Mouse (Mus musculus): ENCODE measurements around the gene Duox1. TPM values are rescaled to one million over a fixed set of nuclear protein-coding genes. Genes with fewer than 3 reads are reported as not detected.

Duox1 gene
- polyA plus RNA-seq, 1 experiment from 2014 or later = 0.12 TPM

DNA sequence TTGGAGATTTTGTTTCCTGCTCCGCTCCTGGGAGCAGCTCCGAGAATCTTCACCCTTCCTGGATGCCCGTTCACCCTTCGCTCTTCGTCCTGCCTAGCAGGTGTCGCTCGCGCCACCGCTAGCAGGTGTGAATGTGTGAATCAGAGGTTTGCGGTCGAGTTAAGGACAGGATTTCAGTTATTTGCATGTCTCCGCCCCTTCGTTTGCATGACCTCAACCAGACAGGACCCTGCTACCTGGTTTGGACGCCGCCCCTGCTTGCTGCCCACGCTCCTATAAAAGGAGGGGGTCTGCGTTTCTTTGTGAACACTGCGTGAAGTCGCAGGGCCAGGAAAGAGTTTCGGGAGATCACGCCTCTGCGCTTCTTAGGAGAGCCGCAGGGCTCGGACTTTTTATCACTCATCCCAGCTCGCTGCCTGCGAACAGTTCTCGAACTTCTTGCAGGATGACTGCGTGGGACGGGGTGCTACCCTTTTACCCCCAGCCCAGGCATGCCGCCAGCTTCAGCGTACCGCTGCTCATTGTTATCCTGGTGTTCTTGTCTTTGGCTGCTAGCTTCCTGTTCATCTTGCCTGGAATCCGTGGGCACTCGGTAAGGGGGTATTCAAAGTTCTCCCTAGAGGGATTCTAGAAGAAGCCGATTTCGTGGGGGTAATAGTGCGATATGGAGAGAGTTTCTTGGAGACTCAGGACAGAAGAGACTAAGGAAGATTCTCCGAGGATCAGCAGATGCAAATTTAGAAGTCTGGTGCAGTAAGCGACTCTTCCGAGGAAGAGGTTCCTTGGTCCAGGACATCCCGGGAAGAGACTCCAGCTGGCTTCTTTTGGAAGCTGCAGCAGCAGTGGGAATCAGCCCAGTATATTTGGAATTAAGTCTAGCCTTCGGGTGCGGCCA is 16.6 kb upstream of the Duox1 start, which contains the start of gene Duoxa2:
TSS of gene Duoxa2 (plus strand) at position 305 of the 895 bp plus-strand sequence.
- H3K36me3 ChIP-seq (replicated peaks; ENCODE audit: control insufficient read depth, insufficient read depth) = no peaks in the 10 kb centered on the region

DNA sequence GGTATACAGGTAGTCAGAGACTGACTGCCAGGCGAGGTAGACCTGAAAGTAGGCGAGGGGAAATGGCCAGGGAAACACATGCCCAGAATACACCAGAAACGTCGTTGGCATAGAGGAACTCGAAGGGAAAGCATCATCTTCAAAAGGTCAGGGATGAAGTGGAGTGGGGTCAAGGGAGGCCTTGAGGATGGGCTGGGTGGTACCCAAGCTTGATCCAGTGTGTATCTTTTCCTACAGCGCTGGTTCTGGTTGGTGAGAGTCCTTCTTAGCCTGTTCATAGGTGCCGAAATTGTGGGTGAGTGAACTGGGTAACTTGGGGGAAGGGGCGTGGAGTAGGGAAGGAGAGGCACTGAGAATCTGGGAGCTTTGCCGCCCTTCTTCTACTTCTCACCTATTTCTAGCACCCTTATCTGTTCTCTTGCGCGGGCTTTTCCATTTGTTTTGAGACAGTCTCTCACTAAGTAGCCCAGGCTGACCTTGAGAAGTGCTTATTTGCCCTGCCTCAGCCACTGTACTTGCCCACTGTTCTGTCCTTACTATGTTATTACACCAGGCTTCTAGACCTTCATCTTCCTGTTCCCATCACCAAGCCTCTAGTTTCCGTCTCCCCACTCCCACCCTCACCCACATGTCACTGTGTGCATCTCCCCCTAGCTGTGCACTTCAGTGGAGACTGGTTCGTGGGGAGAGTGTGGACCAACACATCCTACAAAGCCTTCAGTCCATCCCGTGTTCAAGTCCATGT is 15.4 kb upstream of the Duox1 start:
- no peak for ATAC-seq (ENCODE audit: low FRiP score)
- H3K4me2 ChIP-seq (replicated peaks) = no peak overlapping the region
- 10% methylated on average over 14 of the region's 14 CpGs for WGBS

More for the DNA sequence above, 16.6 kb upstream of the Duox1 start, which contains the start of gene Duoxa2:
- 1% methylated on average over 43 of the region's 43 CpGs for WGBS
- H3K27ac ChIP-seq = no peak within 1 kb of the TSS
- H3K4me1 ChIP-seq (replicated peaks; ENCODE audit: control insufficient read depth, insufficient read depth, low read length) = peaks cover 33% of the 10 kb centered on the region
- ATAC-seq (ENCODE audit: low FRiP score) (no peak), DNase-seq (ENCODE audit: low spot score) (no peak)
- H3K4me3 ChIP-seq (replicated peaks; ENCODE audit: low read length) = peak within 1 kb of the TSS; percentile 22
- H3K4me2 ChIP-seq (replicated peaks) = peak within 1 kb of the TSS; percentile 46
- H3K9me3 ChIP-seq (ENCODE audit: control insufficient read depth, low read length) = no peaks in the 10 kb centered on the region
- peaks cover 94% of the 10 kb centered on the region for H3K27me3 ChIP-seq (ENCODE audit: control insufficient read depth, insufficient read depth, low read length)
- no peak within 1 kb of the TSS for H3K9ac ChIP-seq

DNA sequence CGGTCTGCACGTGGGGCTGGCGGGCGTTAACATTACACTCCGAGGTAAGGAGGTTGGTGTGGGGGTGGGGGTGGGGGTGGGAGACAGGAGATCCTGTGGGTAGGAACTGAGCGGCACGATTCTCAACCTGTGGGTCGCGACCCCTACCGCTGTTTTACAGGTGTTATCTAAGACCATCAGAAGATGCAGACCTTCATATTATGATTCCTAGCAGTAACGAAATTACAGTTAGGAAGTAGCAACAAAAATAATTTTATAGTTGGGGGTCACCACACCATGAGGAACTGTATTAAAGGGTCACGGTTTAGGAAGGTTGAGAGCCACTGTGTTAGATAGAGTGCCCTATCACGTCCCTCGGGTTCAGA is 14.8 kb upstream of the Duox1 start:
- no peaks in the 10 kb centered on the region for H3K9me3 ChIP-seq (ENCODE audit: control insufficient read depth, low read length)
- H3K4me3 ChIP-seq (replicated peaks; ENCODE audit: low read length) = peak overlapping the region; percentile 42
- peaks cover 89% of the 10 kb centered on the region for H3K27me3 ChIP-seq (ENCODE audit: control insufficient read depth, insufficient read depth, low read length)
- H3K36me3 ChIP-seq (replicated peaks; ENCODE audit: control insufficient read depth, insufficient read depth) = no peaks in the 10 kb centered on the region
- H3K4me2 ChIP-seq (replicated peaks) = peak overlapping the region; percentile 89
- no peak overlapping the region for H3K27ac ChIP-seq
- H3K9ac ChIP-seq = no peak overlapping the region
- peaks cover 33% of the 10 kb centered on the region for H3K4me1 ChIP-seq (replicated peaks; ENCODE audit: control insufficient read depth, insufficient read depth, low read length)
- ATAC-seq (ENCODE audit: low FRiP score) (no peak), DNase-seq (ENCODE audit: low spot score) (no peak)
- 4% methylated on average over 14 of the region's 14 CpGs for WGBS

More for the DNA sequence above, 15.4 kb upstream of the Duox1 start:
- no peak for DNase-seq (ENCODE audit: low spot score)
- H3K27me3 ChIP-seq (ENCODE audit: control insufficient read depth, insufficient read depth, low read length) = peaks cover 93% of the 10 kb centered on the region
- H3K9ac ChIP-seq = no peak overlapping the region
- no peaks in the 10 kb centered on the region for H3K9me3 ChIP-seq (ENCODE audit: control insufficient read depth, low read length)
- H3K27ac ChIP-seq = no peak overlapping the region
- no peaks in the 10 kb centered on the region for H3K36me3 ChIP-seq (replicated peaks; ENCODE audit: control insufficient read depth, insufficient read depth)
- peaks cover 33% of the 10 kb centered on the region for H3K4me1 ChIP-seq (replicated peaks; ENCODE audit: control insufficient read depth, insufficient read depth, low read length)
- H3K4me3 ChIP-seq (replicated peaks; ENCODE audit: low read length) = no peak overlapping the region

DNA sequence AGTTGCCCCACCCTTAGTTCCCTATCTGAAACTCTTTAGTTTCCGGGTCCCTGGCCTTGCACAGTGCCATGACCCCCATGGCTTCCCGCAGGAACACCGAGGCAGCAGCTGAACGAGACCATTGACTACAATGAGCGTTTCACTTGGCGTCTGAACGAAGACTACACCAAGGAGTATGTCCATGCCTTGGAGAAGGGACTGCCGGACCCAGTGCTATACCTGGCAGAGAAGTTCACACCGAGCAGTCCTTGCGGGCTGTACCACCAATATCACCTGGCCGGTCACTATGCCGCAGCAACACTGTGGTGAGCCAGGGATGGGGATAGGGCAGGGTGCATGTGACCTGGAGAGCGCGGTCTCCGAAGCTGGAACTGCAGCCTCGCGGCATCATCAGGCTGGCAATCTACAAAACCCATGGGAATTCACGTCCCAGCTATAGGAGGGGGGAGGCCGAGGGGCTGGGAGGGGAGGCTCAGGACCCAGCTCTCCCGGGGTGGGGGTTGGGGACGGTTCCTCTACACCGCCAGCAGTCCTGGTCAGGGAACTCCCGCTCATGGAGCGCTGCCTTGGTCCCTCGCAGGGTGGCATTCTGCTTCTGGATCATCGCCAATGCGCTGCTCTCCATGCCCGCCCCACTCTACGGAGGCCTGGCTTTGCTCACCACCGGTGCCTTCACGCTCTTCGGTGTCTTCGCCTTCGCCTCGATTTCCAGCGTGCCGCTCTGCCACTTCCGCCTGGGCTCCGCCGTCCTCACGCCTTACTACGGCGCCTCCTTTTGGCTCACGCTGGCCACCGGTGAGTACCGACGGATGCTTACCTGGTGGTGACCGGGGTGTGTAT is 14.2 kb upstream of the Duox1 start:
- H3K4me3 ChIP-seq (replicated peaks; ENCODE audit: low read length) = peak overlapping the region; percentile 42
- H3K36me3 ChIP-seq (replicated peaks; ENCODE audit: control insufficient read depth, insufficient read depth) = no peaks in the 10 kb centered on the region
- H3K4me1 ChIP-seq (replicated peaks; ENCODE audit: control insufficient read depth, insufficient read depth, low read length) = peaks cover 33% of the 10 kb centered on the region
- DNase-seq (ENCODE audit: low spot score) = peak; percentile 46
- peak; percentile 46 for ATAC-seq (ENCODE audit: low FRiP score)
- H3K27me3 ChIP-seq (ENCODE audit: control insufficient read depth, insufficient read depth, low read length) = peaks cover 91% of the 10 kb centered on the region
- WGBS = under 1% methylated on average over 48 of the region's 48 CpGs
- no peaks in the 10 kb centered on the region for H3K9me3 ChIP-seq (ENCODE audit: control insufficient read depth, low read length)
- H3K4me2 ChIP-seq (replicated peaks) = peak overlapping the region; percentile 89
- H3K27ac ChIP-seq = no peak overlapping the region
- peak overlapping the region; percentile 47 for H3K9ac ChIP-seq

DNA sequence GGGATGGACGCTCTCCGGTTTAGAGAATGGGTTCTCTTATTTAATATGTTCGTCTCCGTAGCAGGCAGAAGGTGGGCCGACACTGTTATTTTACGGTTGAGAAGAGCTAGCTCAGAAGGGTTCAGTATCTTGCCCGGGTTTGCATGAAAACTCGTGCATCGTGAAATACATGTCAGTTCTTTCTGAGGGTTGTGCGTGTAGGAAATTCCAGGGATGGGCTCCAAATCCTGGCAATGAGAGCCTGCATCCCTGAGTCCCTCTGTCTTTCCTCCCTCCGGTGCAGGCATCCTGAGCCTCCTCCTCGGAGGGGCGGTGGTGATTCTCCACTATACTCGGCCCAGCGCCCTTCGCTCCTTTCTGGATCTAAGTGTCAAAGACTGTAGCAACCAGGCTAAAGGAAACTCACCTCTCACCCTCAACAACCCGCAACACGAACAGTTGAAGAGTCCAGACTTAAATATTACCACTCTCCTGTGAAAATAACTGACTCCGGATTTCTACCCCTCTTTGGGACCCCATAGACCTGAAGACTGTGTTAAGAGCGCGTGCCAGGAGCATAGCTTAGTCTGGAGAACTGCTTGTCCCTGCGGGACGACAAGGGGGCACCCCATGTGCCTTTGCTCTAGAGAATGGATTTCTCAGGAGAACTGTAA is 13.4 kb upstream of the Duox1 start:
- 6% methylated on average over 23 of the region's 23 CpGs for WGBS
- H3K9me3 ChIP-seq (ENCODE audit: control insufficient read depth, low read length) = no peaks in the 10 kb centered on the region
- ATAC-seq (ENCODE audit: low FRiP score) (no peak), DNase-seq (ENCODE audit: low spot score) (no peak)
- H3K27ac ChIP-seq = no peak overlapping the region
- peak overlapping the region; percentile 89 for H3K4me2 ChIP-seq (replicated peaks)
- peaks cover 33% of the 10 kb centered on the region for H3K4me1 ChIP-seq (replicated peaks; ENCODE audit: control insufficient read depth, insufficient read depth, low read length)
- H3K9ac ChIP-seq = peak overlapping the region; percentile 47
- H3K4me3 ChIP-seq (replicated peaks; ENCODE audit: low read length) = peak overlapping the region; percentile 42
- H3K27me3 ChIP-seq (ENCODE audit: control insufficient read depth, insufficient read depth, low read length) = peaks cover 88% of the 10 kb centered on the region
- H3K36me3 ChIP-seq (replicated peaks; ENCODE audit: control insufficient read depth, insufficient read depth) = no peaks in the 10 kb centered on the region

DNA sequence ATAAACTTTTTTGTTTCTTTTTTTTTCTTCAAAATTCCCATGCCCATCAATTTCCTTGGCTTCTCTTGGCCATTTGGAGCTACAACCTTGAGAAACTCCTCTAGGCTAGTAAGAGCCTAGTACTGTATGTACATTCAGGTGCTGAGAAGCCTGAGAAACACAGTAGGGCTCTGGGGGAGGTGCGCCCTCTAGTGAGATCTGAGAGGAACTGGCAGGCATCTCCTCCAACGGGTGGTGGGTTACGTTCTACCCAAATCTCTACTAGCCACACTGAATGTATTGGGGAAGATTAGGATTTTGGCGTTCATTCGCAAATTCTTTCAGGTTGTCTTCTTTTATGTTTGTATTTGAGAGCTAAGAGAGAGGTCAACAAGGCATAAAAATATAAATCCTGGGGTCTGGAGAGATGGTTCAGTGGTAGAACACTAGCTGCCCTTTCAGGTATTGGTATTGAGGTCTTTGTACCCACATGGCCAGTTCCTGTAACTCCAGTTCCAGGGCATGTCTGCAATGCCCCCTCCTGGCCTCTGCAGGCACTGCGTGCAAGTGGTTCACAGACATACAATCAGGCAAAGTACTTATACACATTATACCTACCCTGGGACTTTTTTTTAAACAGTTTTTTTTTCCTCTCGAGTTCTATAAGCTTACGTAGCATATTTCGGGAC is 12.8 kb upstream of the Duox1 start:
- WGBS = 13% methylated on average over 9 of the region's 9 CpGs
- Histone ChIP-seq H3K9ac (no peak overlapping the region), H3K36me3 (replicated peaks; ENCODE audit: control insufficient read depth, insufficient read depth) (no peaks in the 10 kb centered on the region), H3K27ac (no peak overlapping the region), H3K9me3 (ENCODE audit: control insufficient read depth, low read length) (no peaks in the 10 kb centered on the region), H3K4me3 (replicated peaks; ENCODE audit: low read length) (no peak overlapping the region), H3K4me1 (replicated peaks; ENCODE audit: control insufficient read depth, insufficient read depth, low read length) (peaks cover 27% of the 10 kb centered on the region), H3K4me2 (replicated peaks) (peak overlapping the region; percentile 89), H3K27me3 (ENCODE audit: control insufficient read depth, insufficient read depth, low read length) (peaks cover 81% of the 10 kb centered on the region)
- ATAC-seq (ENCODE audit: low FRiP score) (peak; percentile 59; the same call in 1 of the 2 replicates), DNase-seq (ENCODE audit: low spot score) (peak; percentile 80)

DNA sequence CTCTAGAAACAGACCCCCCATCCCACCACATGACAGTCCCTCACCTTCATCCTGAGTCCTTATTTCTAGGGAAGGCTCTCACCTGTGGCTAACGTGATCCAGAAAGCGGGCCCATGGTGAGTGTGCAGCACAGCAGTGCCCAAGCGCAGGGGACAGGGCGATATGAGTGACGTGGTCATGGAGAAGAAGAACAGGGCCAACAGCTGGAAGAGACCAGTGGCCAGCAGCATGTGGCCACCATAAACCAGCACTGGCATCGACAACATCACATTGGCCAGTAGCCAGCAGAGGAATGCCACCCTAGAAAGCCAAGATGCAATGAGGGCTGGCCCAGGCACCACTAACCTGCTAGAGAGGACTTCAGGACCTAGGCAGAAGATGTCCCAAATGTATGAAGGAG is 10.9 kb upstream of the Duox1 start:
- 89% methylated on average over 6 of the region's 6 CpGs for WGBS
- H3K27me3 ChIP-seq (ENCODE audit: control insufficient read depth, insufficient read depth, low read length) = peaks cover 63% of the 10 kb centered on the region
- H3K9ac ChIP-seq = no peak overlapping the region
- ATAC-seq (ENCODE audit: low FRiP score) (no peak), DNase-seq (ENCODE audit: low spot score) (no peak)
- H3K4me3 ChIP-seq (replicated peaks; ENCODE audit: low read length) = no peak overlapping the region
- peaks cover 13% of the 10 kb centered on the region; the same call in 1 of the 2 replicates for H3K4me1 ChIP-seq (replicated peaks; ENCODE audit: control insufficient read depth, insufficient read depth, low read length)
- H3K27ac ChIP-seq = no peak overlapping the region
- H3K9me3 ChIP-seq (ENCODE audit: control insufficient read depth, low read length) = no peaks in the 10 kb centered on the region
- no peaks in the 10 kb centered on the region for H3K36me3 ChIP-seq (replicated peaks; ENCODE audit: control insufficient read depth, insufficient read depth)
- no peak overlapping the region for H3K4me2 ChIP-seq (replicated peaks)

All from hindbrain, embryonic 14.5 days (tissue).